Mouse (Mus musculus): Measurements from ENCODE around the gene Sh3rf1.

The Sh3rf1 gene

GRCm38 (mm10) chr8:61260530-61260929 lies 36.9 kb downstream of the Sh3rf1 start:
- no peak for DNase-seq (ENCODE audit: extremely low read depth, low read depth, low spot score)

GRCm38 (mm10) chr8:61261374-61261773 lies 37.7 kb downstream of the Sh3rf1 start:
- DNase-seq (ENCODE audit: extremely low read depth, low read depth, low spot score) = no peak

GRCm38 (mm10) chr8:61263691-61264090 lies 40.0 kb downstream of the Sh3rf1 start:
- DNase-seq (ENCODE audit: extremely low read depth, low read depth, low spot score) = no peak

- DNase-seq (ENCODE audit: extremely low read depth, low read depth, low spot score) = no peak
Measured at GRCm38 (mm10) chr8:61264881-61265280, 41.2 kb downstream of the Sh3rf1 start.

GRCm38 (mm10) chr8:61265390-61265789 lies 41.7 kb downstream of the Sh3rf1 start:
- DNase-seq (ENCODE audit: extremely low read depth, low read depth, low spot score) = no peak

- no peak for DNase-seq (ENCODE audit: extremely low read depth, low read depth, low spot score)
Measured at GRCm38 (mm10) chr8:61267061-61267460, 43.4 kb downstream of the Sh3rf1 start.

GRCm38 (mm10) chr8:61267692-61268091 lies 44.0 kb downstream of the Sh3rf1 start:
- no peak for DNase-seq (ENCODE audit: extremely low read depth, low read depth, low spot score)

GRCm38 (mm10) chr8:61268233-61268916 lies 44.7 kb downstream of the Sh3rf1 start:
- DNase-seq (ENCODE audit: extremely low read depth, low read depth, low spot score) = peak; percentile 68

GRCm38 (mm10) chr8:61270016-61270415 lies 46.3 kb downstream of the Sh3rf1 start:
- no peak for DNase-seq (ENCODE audit: extremely low read depth, low read depth, low spot score)

- DNase-seq (ENCODE audit: extremely low read depth, low read depth, low spot score) = no peak
Measured at GRCm38 (mm10) chr8:61270541-61270940, 46.9 kb downstream of the Sh3rf1 start.

GRCm38 (mm10) chr8:61270961-61271360 lies 47.3 kb downstream of the Sh3rf1 start:
- no peak for DNase-seq (ENCODE audit: extremely low read depth, low read depth, low spot score)

GRCm38 (mm10) chr8:61272838-61273237 lies 49.2 kb downstream of the Sh3rf1 start:
- DNase-seq (ENCODE audit: extremely low read depth, low read depth, low spot score) = no peak

- DNase-seq (ENCODE audit: extremely low read depth, low read depth, low spot score) = no peak
Measured at GRCm38 (mm10) chr8:61273307-61274221, 49.9 kb downstream of the Sh3rf1 start.

GRCm38 (mm10) chr8:61274602-61275462 lies 51.2 kb downstream of the Sh3rf1 start:
- DNase-seq (ENCODE audit: extremely low read depth, low read depth, low spot score) = no peak

- DNase-seq (ENCODE audit: extremely low read depth, low read depth, low spot score) = no peak
Measured at GRCm38 (mm10) chr8:61275463-61276356, 52.0 kb downstream of the Sh3rf1 start.

- no peak for DNase-seq (ENCODE audit: extremely low read depth, low read depth, low spot score)
Measured at GRCm38 (mm10) chr8:61276397-61276796, 52.7 kb downstream of the Sh3rf1 start.

- DNase-seq (ENCODE audit: extremely low read depth, low read depth, low spot score) = no peak
Measured at GRCm38 (mm10) chr8:61279030-61279429, 55.4 kb downstream of the Sh3rf1 start.

GRCm38 (mm10) chr8:61282303-61283168 lies 58.9 kb downstream of the Sh3rf1 start:
- no peak for DNase-seq (ENCODE audit: extremely low read depth, low read depth, low spot score)

Measured in fat pad, adult 2 months (tissue).